Mouse (Mus musculus): Measurements from ENCODE around the gene Glipr2.

Gene Glipr2

DNA sequence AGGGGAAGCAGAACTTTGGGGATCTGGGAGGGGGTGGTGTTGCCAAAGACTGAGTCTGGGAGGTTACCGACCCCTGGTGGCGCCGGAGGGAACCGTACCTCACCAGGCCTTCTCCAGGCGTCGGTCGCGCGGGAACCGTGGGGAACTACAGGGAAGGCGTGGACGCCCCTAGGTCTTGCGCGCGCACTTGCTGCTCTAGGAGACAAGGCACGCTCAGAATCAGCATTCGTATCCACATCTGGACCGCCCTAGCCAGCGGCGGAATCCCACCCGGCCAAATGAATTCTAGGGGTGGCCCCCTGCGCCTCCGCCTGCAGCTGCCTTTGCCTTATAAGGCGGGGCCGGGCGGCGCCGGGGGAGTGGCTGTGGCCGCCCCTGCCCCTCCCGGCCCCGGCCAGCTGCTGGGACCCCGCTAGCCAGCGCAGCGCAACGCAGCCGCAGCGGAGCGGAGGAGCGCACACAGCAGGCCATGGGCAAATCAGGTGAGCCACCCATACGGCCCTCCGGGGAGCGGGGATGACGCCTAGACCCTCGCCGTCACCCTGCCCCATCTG, at the start of gene Glipr2:
Glipr2 (plus strand) TSS at position 110 of the 554 bp plus-strand sequence.
- peak; percentile 33 to 75 for DNase-seq (ENCODE audit: low spot score in 2 of 2)

DNA sequence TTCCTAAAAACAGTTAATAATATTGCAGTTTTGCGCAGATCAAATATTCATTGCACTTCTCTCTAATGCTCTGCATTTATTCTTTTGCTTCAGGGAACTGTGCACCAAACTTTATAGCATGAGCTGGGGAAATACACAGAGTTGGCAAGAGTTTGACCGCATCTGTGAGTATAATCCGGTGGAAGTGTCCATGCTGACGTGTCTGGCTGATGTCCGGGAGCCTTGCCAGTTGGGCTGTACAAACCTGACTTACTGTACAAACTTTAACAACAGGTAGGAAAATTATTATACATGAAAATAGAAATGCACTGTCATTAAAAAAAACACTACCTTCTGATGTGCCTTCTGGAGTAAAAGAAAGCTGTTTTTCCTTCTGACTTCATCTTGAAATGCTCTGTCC, 39.0 kb upstream of the Glipr2 start:
- DNase-seq (ENCODE audit: low spot score in 2 of 2), result no peak

DNA sequence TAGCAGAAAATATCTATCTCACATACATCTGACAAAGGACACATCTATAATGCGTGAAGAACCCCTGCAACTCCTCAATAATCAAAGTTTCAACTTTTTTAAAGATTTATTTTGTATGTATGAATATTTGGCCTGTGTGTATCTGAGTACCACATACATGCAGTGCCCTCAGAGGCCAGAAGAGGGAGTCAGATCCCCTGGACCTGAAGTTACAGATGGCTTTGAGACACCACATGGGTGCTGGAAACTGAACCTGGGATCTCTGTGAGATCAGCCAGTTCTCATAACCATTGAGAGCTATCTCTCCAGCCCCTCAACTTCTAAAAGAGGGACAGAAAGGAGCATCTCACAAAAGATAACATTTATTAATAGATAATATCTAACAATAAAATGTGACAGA, 36.6 kb upstream of the Glipr2 start:
- no peak for DNase-seq (ENCODE audit: low spot score in 2 of 2)

DNA sequence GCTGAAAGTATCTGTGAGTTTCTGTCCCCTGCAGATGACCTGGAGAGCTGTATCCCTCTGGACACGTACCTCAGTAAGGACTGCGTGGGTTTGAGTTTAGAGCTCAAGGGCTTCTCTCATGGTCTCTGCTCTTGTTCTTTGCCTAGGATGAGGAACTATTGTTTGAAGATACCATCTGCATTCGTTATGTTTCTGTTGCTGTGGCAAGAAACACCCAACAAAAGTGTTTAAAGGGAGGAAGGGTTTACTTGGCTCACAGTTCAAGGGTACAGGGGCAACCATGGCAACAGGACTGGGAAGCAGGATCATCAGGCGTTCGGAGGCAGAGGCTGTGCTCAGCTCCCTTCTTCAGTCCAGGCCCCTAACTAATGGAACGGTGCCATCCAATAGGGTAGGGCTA, 32.1 kb upstream of the Glipr2 start:
- DNase-seq (ENCODE audit: low spot score in 2 of 2), result no peak

DNA sequence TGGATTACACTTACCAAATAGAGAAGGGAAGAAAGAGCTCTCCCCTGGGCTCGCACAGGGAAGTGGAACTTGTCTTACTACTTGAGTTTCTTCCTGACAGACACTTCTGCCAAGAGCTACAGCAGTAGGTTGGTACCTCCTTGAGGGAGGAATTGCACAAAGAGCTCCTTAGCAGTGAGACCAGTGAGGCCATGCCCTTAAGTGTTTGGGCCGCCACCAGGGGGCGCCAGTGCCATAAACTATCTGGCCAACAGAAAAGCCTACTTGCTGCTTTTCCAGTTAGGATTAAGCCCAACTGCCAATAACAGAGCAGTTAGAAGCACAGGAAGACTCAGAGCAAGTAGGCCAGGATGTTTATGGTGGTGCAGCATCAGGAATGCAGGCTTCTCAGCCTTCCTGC, 31.4 kb upstream of the Glipr2 start:
- peak; percentile 54 to 72 for DNase-seq (ENCODE audit: low spot score in 2 of 2)

DNA sequence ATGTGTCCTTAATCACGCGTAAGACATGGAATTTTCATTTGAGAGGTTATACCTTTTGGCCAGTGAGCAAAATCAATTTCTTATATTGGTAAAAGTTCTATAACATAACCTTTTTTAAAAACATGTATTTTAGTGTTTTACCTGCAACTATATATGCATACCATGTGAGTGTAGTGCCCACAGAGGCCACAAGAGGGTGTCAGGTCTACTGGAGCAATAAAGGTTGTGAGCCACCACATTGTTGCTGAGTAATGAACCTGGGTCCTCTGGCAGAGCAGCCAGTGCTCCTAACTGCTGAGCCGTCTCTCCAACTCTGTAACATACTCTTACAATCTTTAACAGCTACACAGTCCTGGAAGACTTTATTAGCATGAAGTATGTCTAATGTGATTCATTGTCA, 29.4 kb upstream of the Glipr2 start:
- DNase-seq (ENCODE audit: low spot score in 2 of 2), result no peak

DNA sequence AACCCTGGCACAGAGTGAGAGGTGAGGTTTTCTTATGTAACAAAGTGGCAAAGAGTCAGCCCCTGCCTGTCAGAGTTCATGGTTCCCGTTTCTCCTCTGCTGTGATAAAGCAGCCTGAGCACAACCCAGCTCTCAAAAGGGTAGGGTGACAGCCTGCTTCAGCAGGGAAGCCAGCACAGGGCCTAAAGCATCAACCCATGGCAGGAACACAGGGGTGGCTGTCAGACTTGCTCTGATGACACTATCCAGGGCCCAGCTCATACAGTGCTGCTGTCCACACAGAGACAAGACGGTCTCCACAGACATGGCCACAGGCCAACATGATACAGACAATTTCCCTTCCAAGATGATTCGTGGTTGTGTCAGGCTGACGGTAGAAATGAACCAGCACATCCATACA, 25.3 kb upstream of the Glipr2 start:
- DNase-seq (ENCODE audit: low spot score in 2 of 2), result no peak

DNA sequence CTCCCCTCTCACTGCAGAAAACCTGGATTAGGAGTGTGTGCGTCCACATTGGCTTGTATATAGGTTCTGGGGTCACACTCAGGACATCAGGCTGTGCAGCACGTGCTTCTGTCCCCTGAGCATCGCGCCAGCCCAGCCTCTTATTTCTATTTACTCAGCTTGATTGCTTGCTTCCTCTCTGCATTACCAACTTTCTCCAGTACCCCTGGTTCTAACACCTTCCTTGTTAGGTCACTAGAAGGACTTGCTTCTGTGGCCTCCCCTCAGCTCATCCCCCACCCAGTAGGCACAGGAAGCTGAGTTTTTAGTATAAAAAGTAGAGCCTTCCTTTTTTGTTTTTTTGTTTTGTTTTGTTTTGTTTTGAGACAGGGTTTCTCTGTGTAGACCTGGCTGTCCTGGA, 21.0 kb upstream of the Glipr2 start:
- no peak for DNase-seq (ENCODE audit: low spot score in 2 of 2)

DNA sequence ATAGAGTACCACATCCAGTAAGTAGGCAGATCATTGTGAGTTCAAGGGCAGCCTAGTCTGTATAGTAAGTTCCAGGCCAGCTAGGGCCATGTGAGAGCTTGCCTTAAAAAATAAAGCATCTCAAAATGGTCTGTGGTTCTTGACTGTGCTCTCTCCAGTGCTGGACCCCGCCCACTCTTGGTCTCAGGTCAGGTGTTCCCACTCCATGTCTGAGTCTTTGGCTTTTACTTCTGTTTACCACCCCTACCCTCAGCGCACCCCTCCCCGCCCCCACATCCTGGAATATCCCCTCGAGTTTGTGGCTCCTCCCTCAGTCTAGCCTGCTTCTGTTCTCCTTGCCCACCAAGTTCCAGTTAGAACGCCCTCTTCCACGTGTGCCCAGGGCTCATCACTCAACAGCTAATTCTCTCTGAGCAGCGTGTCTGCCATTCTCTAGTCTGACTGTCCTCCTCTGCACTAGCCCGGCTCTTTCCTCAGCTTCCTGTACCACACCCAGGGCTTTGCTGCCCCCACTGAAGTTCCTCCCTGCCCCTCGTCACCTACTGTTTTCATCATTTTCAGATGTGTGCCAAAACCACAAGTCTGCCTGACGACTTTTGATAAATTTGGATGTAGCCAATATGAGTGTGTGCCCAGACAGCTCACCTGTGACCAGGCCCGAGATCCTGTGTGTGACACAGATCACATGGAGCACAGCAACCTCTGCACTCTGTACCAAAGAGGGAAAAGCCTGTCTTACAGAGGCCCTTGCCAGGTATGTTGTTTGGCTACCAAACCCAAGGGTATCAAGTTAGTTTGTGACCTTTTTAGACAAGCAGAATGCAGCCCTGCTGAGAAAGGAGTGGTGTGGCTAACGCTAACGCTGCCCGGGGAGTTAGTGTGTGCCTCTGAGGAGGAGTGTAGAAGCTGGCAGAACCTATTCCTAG, 20.2 kb upstream of the Glipr2 start:
- DNase-seq (ENCODE audit: low spot score in 2 of 2), result no peak

DNA sequence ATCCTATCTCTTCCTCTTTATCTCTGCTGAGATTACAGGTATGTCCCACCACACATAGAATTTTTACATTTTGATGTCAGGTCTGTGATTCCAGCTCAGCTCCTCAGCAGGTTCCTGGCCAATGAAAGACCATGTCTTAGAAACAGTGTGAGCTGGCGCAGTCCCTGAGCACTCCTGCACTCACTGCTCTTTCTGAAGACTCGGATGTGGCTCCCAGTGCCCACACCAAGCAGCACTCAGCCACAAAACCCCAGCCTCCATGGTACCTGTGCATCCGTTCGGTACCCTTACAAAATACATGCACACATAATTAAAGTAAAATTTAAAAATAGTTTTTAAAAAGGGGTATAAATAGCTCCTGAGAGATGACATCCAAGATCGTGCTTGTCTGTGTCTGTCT, 15.9 kb upstream of the Glipr2 start:
- no peak for DNase-seq (ENCODE audit: low spot score in 2 of 2)

DNA sequence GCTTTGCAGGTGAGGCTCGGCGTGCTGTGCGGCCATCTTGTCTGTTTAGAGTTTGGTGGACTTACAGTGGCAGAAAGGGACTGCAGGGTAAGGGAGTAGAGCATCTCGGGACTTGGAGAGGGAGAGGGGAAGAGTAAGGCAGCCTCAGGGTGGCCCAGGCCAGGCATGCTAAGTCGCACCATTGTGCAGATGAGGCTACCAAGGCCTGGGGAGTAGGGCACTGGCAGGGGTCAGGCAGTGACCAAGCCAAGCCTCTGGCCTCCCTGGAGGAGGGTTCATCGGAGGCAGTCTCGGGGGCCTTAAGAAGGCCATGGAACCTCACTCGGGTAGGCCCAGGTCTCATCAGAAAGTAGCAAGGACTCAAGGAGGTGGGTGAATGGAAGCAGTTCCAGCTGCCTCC, 14.8 kb upstream of the Glipr2 start:
- no peak for DNase-seq (ENCODE audit: low spot score in 2 of 2)

DNA sequence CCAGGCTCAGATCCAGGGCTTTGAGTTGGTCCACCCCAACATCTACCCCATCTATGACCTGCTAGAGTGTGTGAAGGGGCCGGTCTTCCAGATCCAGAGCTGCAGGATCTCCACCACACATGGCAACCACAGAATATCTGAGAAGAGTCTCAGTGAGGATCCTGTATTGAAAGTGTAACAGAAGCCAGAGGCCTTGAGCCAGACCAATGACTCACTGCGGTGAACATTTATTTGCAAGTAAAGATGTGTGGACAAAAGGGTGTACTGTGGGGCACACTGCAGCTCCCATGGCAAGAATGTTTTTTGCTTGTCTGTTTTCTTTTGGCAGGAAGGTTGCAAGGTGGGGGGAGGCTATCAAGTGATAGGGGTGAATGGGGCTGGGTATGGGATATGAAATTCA, 9.6 kb upstream of the Glipr2 start:
- no peak for DNase-seq (ENCODE audit: low spot score in 2 of 2)

DNA sequence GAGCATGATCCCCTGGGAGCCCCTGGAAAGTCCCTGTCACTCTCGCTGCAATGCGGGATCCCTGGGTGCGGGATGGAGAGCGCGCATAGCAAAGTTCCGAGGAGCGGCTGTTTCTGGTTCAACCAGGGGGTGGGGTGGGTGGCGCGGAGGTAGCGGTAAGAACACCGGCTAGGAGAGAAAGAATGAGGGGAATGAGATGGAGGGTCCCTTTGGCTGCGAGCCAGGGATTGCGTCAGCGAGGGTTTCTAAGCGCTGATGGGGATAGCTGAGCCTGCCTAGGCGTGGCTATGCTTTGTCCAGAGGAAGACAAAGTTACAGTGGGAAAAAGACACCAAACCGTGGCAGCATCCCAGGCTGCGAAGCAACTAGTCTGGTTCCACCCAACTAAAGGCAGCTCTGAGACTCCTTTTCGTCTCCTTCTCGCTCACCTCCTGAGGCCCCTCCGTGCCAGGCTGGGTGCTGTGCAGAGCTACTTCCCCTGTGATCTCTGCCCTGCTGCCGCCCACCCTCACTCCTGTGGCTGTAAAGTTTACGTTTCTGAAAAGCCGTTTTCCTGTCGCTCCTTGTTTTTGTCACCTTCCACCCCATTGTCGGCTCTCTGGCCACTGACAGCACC, 753 bp downstream of the Glipr2 start:
- DNase-seq (ENCODE audit: low spot score in 2 of 2), result peak in 1 of 2 experiments; percentile 21

DNA sequence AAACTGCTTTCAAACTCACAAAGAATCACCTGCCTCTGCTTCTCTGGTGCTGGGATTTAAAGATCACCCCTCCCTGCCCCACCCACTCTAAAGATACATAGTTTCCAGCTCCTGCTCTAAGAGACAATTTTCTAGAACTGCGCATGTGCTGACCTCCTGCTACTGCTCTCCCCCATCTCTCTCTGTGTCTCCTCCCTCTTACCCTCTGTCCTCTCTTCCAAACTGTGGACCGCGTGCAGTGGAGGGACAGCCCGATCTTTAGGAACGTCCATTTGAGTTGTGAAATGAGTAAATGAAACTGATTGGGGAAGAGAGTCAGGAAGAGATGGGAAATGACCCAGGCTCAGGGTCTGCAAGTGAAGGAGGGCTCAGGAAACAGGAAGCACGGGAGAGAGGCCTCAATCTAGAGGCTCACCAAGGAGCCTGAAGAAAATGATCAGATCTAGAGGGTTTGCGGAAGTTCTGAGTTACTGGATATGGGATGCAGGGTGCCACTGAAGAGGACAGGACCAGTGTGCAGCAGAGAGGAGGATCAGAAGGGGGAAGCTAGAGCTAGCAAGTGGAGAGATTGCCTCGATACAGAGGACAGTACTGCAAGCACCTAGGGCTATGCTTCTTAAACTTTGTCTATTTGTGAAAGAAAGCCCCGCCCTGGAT, 2.5 kb downstream of the Glipr2 start:
- no peak for DNase-seq (ENCODE audit: low spot score in 2 of 2)

DNA sequence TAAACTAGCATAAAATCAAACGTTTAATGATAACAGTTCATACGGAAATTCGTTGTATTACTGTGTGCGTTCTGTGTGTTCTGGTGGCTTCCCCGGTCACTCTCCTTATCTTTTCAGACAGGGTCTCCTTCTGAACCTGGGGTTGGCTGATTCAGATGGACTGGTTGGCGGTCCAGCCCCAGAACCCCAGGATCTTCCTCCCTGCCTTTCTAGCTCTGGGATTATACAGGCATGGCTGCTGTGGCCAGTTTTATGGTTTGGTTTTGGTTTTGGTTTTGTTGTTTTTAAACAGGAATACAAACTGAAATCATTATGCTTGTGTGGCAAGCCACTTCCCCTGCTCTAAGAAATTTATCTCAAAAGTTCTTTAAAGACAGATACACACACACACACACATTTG, 3.0 kb downstream of the Glipr2 start:
- no peak for DNase-seq (ENCODE audit: low spot score in 2 of 2)

DNA sequence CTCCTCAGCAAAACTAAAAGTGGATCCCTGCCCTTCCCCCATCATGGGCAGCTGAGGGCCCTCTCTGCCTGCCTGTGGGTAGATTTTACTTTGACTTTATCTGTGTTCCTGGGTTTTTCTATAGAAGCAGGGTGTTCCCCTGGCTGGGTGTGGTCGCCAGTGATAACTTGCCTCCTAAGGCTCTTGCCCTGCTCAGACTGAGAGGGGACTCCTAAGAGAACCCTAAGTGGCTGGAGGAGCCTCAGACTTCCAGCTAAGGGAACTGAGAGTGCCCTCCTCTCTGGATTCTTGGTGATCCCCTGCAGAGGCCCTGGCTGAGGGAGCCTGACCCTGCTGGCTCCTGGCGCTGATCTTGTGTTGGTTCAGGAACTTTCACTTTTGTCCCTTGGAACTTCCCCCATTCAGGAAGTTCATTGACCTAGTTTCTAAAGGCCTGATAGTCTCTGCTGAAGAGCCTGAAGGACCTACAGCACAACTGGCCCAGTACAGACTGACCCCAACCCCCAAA, 7.2 kb downstream of the Glipr2 start:
- DNase-seq (ENCODE audit: low spot score in 2 of 2), result no peak

DNA sequence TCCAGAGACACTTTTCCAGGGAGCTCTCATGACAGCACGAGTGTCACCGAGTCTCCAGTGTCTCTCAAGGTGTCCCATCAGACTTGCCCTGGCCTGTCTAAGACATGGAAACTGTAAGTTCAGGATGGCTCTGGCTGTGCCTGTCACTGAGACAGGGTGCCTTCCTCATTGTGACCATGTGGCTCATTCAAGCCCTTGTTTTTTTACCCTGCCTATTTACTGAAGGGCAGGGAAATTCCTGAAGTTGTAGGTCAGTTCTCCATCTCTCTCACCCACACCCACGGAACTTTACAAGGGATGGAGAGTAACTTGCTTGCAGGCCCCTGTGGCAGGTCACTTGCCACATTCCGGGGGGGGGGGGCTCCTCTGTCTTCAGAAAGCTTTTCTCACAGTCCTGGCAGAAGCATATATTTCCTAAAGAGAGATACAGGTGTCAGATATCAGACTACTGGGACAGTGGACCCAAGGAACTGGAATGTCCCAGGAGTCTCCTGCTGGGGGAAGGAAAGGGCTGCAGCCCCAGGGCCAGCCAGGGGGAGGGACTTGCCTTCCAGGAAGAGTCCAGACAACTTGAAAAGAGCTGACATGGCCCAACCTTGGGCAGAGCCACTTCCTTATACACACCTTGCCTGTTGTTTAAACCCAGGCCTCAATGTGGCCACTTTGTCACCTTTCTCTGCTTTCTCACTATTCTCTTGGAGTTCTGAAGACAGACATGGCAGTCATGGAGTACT, 7.9 kb downstream of the Glipr2 start:
- no peak for DNase-seq (ENCODE audit: low spot score in 2 of 2)

DNA sequence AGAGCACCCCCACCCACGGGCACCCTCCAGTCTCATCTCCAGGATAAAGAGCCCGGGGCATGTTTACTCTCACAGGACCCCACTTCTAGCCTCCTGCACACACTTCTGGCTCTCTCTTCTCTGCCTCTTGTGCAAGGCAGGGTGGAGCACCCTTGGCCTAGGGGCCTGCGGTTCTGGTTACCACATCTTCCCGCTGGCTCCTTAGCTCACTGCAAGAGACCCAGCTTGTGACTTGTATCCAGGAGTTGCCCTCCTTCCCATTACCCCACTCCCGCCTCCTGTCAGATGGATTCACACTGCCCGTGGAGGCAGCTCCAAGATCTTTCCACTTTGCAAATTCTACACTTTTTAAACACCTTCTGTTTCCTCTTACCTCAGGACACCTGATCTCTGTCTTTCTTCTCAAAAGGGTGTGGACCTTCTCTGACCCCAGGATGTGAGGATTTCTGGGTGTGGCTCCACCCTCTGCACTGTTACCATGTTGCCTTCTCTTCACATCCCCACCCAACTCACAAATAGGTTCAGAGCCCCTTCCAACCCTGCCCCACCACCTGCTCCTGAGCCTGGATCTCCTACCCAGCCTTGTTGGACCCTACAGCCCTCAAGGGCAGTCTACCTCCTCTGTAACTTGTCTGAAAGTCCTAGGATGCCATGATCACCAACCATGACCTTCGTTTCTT, 8.8 kb downstream of the Glipr2 start:
- DNase-seq (ENCODE audit: low spot score in 2 of 2), result no peak

DNA sequence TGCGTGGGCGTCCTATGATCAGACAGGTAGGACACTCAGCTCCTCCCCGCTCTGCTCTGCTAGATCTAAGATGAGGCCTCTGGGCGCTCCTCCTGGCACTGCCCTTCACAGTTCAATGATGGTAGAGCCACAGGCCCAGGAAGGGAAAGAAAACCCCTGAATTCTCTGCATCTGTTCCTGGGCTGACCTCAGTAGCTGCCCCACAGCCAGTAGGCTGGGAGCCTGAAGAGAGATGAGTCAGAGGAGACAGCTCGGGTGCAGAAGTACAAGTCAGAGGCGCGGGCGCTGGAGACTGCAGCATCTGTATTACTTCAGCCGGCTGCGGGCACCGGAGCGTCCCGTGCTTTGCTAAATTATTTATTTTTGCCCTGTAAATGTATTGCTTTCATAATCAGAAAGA, 11.4 kb downstream of the Glipr2 start:
- peak in 1 of 2 experiments; percentile 25 for DNase-seq (ENCODE audit: low spot score in 2 of 2)

DNA sequence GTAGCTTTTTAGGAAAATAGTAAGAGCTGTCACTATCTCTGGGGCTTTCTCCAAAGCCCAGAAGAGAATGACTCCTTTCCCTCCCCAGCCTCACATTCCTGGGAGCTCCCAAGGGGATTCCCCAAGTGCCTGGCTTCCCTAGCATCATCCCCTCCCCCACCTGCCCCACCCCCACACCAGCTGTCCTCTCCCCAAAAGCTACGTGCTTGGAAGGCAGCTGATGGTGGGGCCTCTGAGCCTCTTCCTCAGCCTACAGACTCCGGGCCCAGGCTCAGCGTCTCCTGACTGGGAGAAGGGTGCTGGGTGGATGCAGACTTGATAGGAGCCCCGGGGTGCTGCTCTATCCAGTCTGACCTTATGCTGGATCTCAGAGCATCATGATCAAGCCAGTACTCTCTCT, 12.2 kb downstream of the Glipr2 start:
- no peak for DNase-seq (ENCODE audit: low spot score in 2 of 2)

Measured in frontal cortex, postnatal 14 days (tissue).